Mouse (Mus musculus): ENCODE measurements around the gene Carmil1. TPM values are rescaled to one million over a fixed set of nuclear protein-coding genes. Genes with fewer than 3 reads are reported as not detected.
A peak's percentile ranks its signal among the peaks of the same experiment; 100 is the strongest.

Carmil1 gene
- 10 to 100 TPM in 1 of 2 experiments, 1 to 10 TPM in 1; 9.1 to 10.6 TPM for total RNA-seq (2021)

- intact Hi-C loops (cut with DNase I) = loop anchor here (1.0 to 5.0 kb wide), 4 partner anchors 167 to 488 kb away; no protein-coding TSS in a partner anchor
- peak; percentile 72 for DNase-seq (ENCODE audit: low spot score)
These were observed at the start of gene Carmil1 for GRCm38 (mm10) chr13:24280439-24281431. Carmil1 (minus strand) TSS chr13:24280795.

- intact Hi-C loops (cut with DNase I) = no loop called here
- no peak for DNase-seq (ENCODE audit: low spot score)
These were observed 49.5 kb upstream of the Carmil1 start for GRCm38 (mm10) chr13:24330128-24330527.

- intact Hi-C loops (cut with DNase I) = no loop called here
- DNase-seq (ENCODE audit: low spot score) = no peak
These were observed 47.6 kb upstream of the Carmil1 start for GRCm38 (mm10) chr13:24328036-24328817.

- no peak for DNase-seq (ENCODE audit: low spot score)
- intact Hi-C loops (cut with DNase I) = no loop called here
These were observed 46.6 kb upstream of the Carmil1 start, which contains the start of gene Cmah for GRCm38 (mm10) chr13:24327201-24327600. Cmah (plus strand) TSS chr13:24327404.

GRCm38 (mm10) chr13:24321313-24321712 is 40.7 kb upstream of the Carmil1 start:
- intact Hi-C loops (cut with DNase I) = no loop called here

GRCm38 (mm10) chr13:24318618-24319017 is 38.0 kb upstream of the Carmil1 start:
- DNase-seq (ENCODE audit: low spot score) = no peak
- intact Hi-C loops (cut with DNase I) = no loop called here

More at GRCm38 (mm10) chr13:24321313-24321712, 40.7 kb upstream of the Carmil1 start:
- no peak for DNase-seq (ENCODE audit: low spot score)

GRCm38 (mm10) chr13:24316563-24316962 is 36.0 kb upstream of the Carmil1 start:
- intact Hi-C loops (cut with DNase I) = no loop called here
- DNase-seq (ENCODE audit: low spot score) = no peak

GRCm38 (mm10) chr13:24311011-24311940 is 30.7 kb upstream of the Carmil1 start:
- DNase-seq (ENCODE audit: low spot score) = no peak
- intact Hi-C loops (cut with DNase I) = no loop called here

GRCm38 (mm10) chr13:24306248-24306647 is 25.7 kb upstream of the Carmil1 start:
- intact Hi-C loops (cut with DNase I) = no loop called here
- no peak for DNase-seq (ENCODE audit: low spot score)

GRCm38 (mm10) chr13:24305486-24305885 is 24.9 kb upstream of the Carmil1 start:
- DNase-seq (ENCODE audit: low spot score) = no peak
- intact Hi-C loops (cut with DNase I) = no loop called here

GRCm38 (mm10) chr13:24297252-24297651 is 16.7 kb upstream of the Carmil1 start:
- no peak for DNase-seq (ENCODE audit: low spot score)
- intact Hi-C loops (cut with DNase I) = loop anchor here (2.0 to 5.0 kb wide), 2 partner anchors 270 to 504 kb away; no protein-coding TSS in a partner anchor

- no peak for DNase-seq (ENCODE audit: low spot score)
- intact Hi-C loops (cut with DNase I) = no loop called here
These were observed 6.8 kb upstream of the Carmil1 start for GRCm38 (mm10) chr13:24287381-24287780.

- intact Hi-C loops (cut with DNase I) = loop anchor here (5.0 kb wide), 3 partner anchors 253 to 488 kb away; no protein-coding TSS in a partner anchor
These were observed 695 bp downstream of the Carmil1 start for GRCm38 (mm10) chr13:24279762-24280438.

GRCm38 (mm10) chr13:24279407-24279761 is 1.2 kb downstream of the Carmil1 start:
- no peak for DNase-seq (ENCODE audit: low spot score)
- intact Hi-C loops (cut with DNase I) = no loop called here

More at GRCm38 (mm10) chr13:24279762-24280438, 695 bp downstream of the Carmil1 start:
- no peak for DNase-seq (ENCODE audit: low spot score)

GRCm38 (mm10) chr13:24272740-24273377 is 7.7 kb downstream of the Carmil1 start:
- intact Hi-C loops (cut with DNase I) = no loop called here
- DNase-seq (ENCODE audit: low spot score) = no peak

GRCm38 (mm10) chr13:24269100-24269465 is 11.5 kb downstream of the Carmil1 start:
- DNase-seq (ENCODE audit: low spot score) = no peak

GRCm38 (mm10) chr13:24268355-24269099 is 12.1 kb downstream of the Carmil1 start:
- no peak for DNase-seq (ENCODE audit: low spot score)
- intact Hi-C loops (cut with DNase I) = no loop called here

More at GRCm38 (mm10) chr13:24269100-24269465, 11.5 kb downstream of the Carmil1 start:
- intact Hi-C loops (cut with DNase I) = no loop called here

GRCm38 (mm10) chr13:24264760-24265159 is 15.8 kb downstream of the Carmil1 start:
- DNase-seq (ENCODE audit: low spot score) = no peak
- intact Hi-C loops (cut with DNase I) = no loop called here

All from heart, postnatal 25 days (tissue).